Mouse (Mus musculus) embryonic facial prominence, embryonic 14.5 days (tissue): Measurements from ENCODE around the gene Padi1. TPM values are rescaled to one million over a fixed set of nuclear protein-coding genes. Genes with fewer than 3 reads are reported as not detected.

Experiments used
- ATAC-seq: fragments of 200-750 bp; cut with Nextera tagmentation; 2 replicates; pipeline ENCODE4 v1.8.0; 2017; ENCODE audit warnings: low read depth, moderate number of reproducible peaks, moderate TSS enrichment
- DNase-seq: peaks from one replicate; pipeline ENCODE4 v3.0.0-alpha.2; 2015; ENCODE audit warnings: low spot score
- H3K27ac ChIP-seq: fragments of 300-500 bp; sonication (generic); replicated peaks from 2 replicates; pipeline ENCODE4 v1.5.1; 2014; ENCODE audit warnings: low read depth, mild to moderate bottlenecking, low read length, moderate library complexity
- H3K27me3 ChIP-seq: fragments of 300-500 bp; sonication (generic); replicated peaks from 2 replicates; pipeline ENCODE4 v1.6.1; 2014; ENCODE audit warnings: low read length; ENCODE audit not compliant: control insufficient read depth, insufficient read depth
- H3K36me3 ChIP-seq: fragments of 300-500 bp; sonication (generic); 2 replicates; pipeline ENCODE4 v1.6.1; 2014; ENCODE audit warnings: low read length, mixed read lengths; ENCODE audit not compliant: control insufficient read depth, insufficient read depth
- H3K4me1 ChIP-seq: fragments of 300-500 bp; sonication (generic); 2 replicates; pipeline ENCODE4 v1.6.1; 2014; ENCODE audit warnings: antibody characterized with exemption, low read length; ENCODE audit not compliant: control insufficient read depth, insufficient read depth
- H3K4me2 ChIP-seq: fragments of 300-500 bp; sonication (generic); 2 replicates; pipeline ENCODE4 v1.6.1; 2014; ENCODE audit warnings: low read depth, mild to moderate bottlenecking, low read length, moderate library complexity, mixed read lengths
- H3K4me3 ChIP-seq: fragments of 300-500 bp; sonication (generic); 2 replicates; pipeline ENCODE4 v1.5.1; 2014; ENCODE audit warnings: low read depth, mild to moderate bottlenecking, low read length
- H3K9ac ChIP-seq: fragments of 300-500 bp; sonication (generic); 2 replicates; pipeline ENCODE4 v1.6.1; 2014; ENCODE audit warnings: low read depth, mild to moderate bottlenecking, low read length, moderate library complexity, mixed read lengths
- H3K9me3 ChIP-seq: fragments of 300-500 bp; sonication (generic); 2 replicates; pipeline ENCODE4 v1.6.1; 2016; ENCODE audit warnings: low read length; ENCODE audit not compliant: control insufficient read depth
- WGBS: fragments of 180-500 bp; shearing (Covaris S2); extraction: QIAGEN DNeasy Blood & Tissue Kit; methylation state at CpG from one replicate; pipeline ENCODE4 v1.1.7; 2014; 5-methylcytosine and 5-hydroxymethylcytosine counted together
- polyA plus RNA-seq: library from polyadenylated mRNA; unstranded; fragments of >200 nt; fragmentation: Nextera tagmentation; extraction: Ambion mirVana; gene quantifications from 2 replicates; pipeline ENCODE4 v1.2.1, GENCODE M21; 2014

Padi1 gene
- 0.07 and 0.28 TPM in 2 replicates for polyA plus RNA-seq

DNA sequence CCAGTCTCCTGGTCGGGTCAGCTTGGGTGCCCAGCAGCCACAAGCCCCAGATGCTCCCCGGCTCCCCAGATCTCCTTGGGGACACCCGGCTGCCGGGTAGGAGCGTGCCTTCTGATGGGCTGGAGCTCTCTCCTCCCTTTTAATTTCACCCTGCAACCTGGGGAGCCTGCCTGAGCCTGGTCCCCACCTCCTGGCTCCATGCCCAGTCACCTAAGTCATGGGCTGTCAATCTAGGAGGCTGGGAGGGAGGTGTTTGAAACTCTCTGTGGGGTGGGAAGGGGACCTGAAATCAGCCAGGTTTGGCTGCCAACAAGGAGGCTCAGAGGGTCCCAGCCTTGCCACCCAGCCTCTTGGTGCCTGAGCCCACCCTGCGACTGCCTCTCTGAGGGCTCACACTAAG is at the start of gene Padi1:
TSS of gene Padi1 (minus strand) at position 113 of the 400 bp plus-strand sequence.
- ATAC-seq (peak; percentile 51; the same call in 1 of the 2 replicates), DNase-seq (peak; percentile 65)
- no peaks in the 10 kb centered on the region for H3K9me3 ChIP-seq
- H3K27ac ChIP-seq: no peak within 1 kb of the TSS
- no peaks in the 10 kb centered on the region; the same call in 1 of the 2 replicates for H3K27me3 ChIP-seq
- WGBS: 55% methylated on average over 6 of the region's 6 CpGs
- no peak within 1 kb of the TSS for H3K4me3 ChIP-seq
- H3K9ac ChIP-seq: no peak within 1 kb of the TSS
- H3K4me1 ChIP-seq: no peaks in the 10 kb centered on the region
- H3K4me2 ChIP-seq: no peak within 1 kb of the TSS
- H3K36me3 ChIP-seq: no peaks in the 10 kb centered on the region

DNA sequence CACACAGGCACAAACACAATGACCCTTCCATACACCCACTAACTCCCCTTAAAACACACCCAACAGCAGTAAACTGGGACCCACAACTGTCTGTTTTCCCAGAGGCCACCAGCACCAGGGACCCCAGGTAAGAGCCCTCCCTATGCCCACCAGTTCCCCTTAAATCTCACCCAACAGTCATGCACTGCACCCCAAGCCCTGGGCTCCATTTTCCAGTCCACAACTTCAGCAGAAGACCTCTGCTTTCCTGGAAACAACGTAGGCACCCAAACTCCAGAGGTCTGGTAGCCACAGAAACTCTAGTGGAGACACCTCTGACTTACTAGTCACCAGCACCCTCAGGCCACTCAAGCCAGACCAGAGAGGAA is 46.6 kb upstream of the Padi1 start:
- DNase-seq (no peak), ATAC-seq (no peak)
- Histone ChIP-seq H3K36me3 (no peaks in the 10 kb centered on the region), H3K9ac (no peak overlapping the region), H3K27ac (no peak overlapping the region), H3K4me2 (no peak overlapping the region), H3K9me3 (peaks cover 12% of the 10 kb centered on the region; the same call in 1 of the 2 replicates), H3K4me3 (no peak overlapping the region), H3K27me3 (no peaks in the 10 kb centered on the region), H3K4me1 (no peaks in the 10 kb centered on the region)
- 74% methylated on average over 1 of the region's 1 CpGs for WGBS

DNA sequence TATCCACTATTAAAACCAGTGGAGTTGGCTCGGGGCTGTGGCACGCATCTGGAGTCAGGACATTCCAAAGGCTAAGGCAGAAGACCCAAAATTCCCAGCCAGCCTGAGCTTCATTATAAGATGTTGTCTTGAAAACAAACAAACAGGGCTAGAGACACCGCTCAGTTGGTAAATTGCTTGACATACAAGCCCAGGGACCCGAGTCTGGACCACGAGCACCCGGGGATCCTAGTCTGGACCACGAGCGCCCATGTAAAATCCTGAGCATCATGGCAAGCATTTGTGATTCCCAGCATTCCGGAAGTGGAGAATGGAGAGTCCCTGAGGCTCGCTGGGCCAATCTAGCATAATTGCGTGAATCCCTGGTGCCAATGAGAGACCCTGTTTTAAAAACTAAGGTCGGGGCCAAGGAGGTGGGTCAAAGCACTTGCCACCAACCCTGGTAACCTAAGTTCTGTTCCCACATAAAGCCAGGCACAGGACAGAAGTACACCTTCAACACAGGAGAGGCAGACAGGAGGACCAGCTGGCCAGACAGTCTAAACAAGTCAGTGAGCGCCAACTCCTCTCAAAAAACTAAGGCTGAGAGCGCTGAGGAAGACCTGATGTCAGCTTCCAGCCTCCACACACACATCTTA is 46.1 kb upstream of the Padi1 start:
- WGBS: 95% methylated on average over 14 of the region's 14 CpGs
- Histone ChIP-seq H3K4me2 (no peak overlapping the region), H3K4me3 (no peak overlapping the region), H3K9me3 (peaks cover 12% of the 10 kb centered on the region; the same call in 1 of the 2 replicates), H3K9ac (no peak overlapping the region), H3K27me3 (no peaks in the 10 kb centered on the region), H3K4me1 (no peaks in the 10 kb centered on the region), H3K27ac (no peak overlapping the region), H3K36me3 (no peaks in the 10 kb centered on the region)
- ATAC-seq: no peak
- no peak for DNase-seq

DNA sequence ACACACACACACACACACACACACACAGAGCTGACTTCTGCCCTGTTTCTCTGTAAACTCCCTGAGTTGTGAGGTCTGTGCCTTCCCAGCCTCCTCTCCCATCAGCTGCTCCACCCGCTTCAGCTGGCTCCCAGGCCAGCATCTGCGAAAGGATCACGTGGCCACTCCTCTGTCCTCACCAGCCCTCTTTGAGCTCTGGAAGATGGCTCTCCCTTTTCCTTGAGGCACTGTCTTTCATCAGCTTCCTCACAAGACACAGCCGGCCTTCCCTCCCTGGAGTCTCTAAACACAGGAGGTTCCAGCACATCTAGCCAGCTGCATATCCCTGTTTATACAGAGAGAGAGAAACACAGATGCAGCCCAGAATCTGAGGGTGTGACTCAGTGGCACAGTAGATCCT is 38.3 kb upstream of the Padi1 start:
- 22% methylated on average over 4 of the region's 4 CpGs for WGBS
- Histone ChIP-seq H3K9ac (no peak overlapping the region), H3K27ac (no peak overlapping the region), H3K36me3 (no peaks in the 10 kb centered on the region), H3K9me3 (peaks cover 3% of the 10 kb centered on the region; the same call in 1 of the 2 replicates), H3K4me2 (no peak overlapping the region), H3K27me3 (no peaks in the 10 kb centered on the region), H3K4me3 (no peak overlapping the region), H3K4me1 (no peaks in the 10 kb centered on the region)
- ATAC-seq: no peak
- DNase-seq: peak; percentile 42

DNA sequence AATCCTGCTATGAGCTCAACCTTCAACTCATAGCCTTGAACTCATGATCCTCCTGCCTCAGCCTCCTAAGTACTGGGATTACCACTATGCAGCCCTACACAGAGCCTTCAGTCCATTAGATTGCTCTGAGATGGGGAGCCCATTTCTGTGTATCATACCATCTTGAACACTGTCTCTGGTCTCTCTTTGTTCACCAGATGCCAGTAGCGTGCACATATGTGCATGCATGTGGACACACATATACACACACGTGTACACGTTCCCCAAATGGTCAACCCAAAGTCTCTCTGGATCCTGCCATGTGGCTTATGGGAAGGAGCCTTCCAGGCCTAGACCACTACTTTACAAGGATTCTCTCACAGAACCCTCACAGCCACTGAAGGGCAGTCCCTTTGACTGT is 37.4 kb upstream of the Padi1 start:
- Histone ChIP-seq H3K27me3 (no peaks in the 10 kb centered on the region), H3K4me3 (no peak overlapping the region), H3K4me1 (no peaks in the 10 kb centered on the region), H3K27ac (no peak overlapping the region), H3K9me3 (peaks cover 3% of the 10 kb centered on the region; the same call in 1 of the 2 replicates), H3K36me3 (no peaks in the 10 kb centered on the region), H3K4me2 (no peak overlapping the region), H3K9ac (no peak overlapping the region)
- ATAC-seq (no peak), DNase-seq (no peak)
- 93% methylated on average over 3 of the region's 3 CpGs for WGBS

DNA sequence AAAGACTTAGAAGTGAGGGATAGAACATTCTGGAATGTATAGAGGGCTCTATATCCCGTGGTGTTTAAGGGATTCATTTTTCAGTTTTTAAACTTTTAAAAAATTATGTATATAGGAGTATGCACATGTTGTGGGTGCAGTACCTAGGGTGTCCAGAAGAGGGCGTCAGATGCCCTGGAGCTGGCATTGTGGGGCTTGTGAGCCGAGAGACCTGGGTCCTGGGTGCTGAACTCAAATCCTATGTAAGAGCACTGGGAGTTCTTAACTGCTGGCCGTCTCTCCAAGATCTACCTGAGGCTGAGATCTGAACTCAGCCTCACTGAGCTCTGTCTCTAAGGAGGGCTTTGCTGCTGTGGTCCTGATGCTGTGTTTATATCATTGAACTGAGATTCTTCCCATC is 36.8 kb upstream of the Padi1 start:
- no peak overlapping the region for H3K4me3 ChIP-seq
- no peak overlapping the region for H3K27ac ChIP-seq
- no peak for ATAC-seq
- WGBS: 72% methylated on average over 4 of the region's 4 CpGs
- no peak overlapping the region for H3K4me2 ChIP-seq
- H3K36me3 ChIP-seq: no peaks in the 10 kb centered on the region
- no peaks in the 10 kb centered on the region for H3K27me3 ChIP-seq
- DNase-seq: no peak
- no peaks in the 10 kb centered on the region for H3K4me1 ChIP-seq
- peaks cover 3% of the 10 kb centered on the region; the same call in 1 of the 2 replicates for H3K9me3 ChIP-seq
- H3K9ac ChIP-seq: no peak overlapping the region

DNA sequence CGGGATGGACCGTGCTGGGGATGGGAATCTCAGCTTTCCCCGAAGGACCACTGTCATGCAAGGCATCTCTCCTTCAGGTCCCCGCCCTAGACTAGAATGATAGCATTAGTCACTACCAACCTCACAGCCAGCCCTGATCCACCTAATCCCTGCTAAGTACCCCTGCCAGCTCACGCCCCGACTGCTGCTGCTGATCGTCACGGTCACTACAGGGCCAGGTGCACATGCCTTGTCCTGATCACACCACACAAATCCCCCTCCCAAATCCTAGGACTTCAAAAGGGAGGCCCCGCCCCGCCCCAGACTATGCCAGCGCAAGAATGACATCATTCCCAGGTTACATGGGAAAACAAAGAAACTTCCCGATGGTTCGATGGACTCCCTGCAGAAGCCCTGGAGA is 36.2 kb upstream of the Padi1 start:
- ATAC-seq (peak; percentile 30; the same call in 1 of the 2 replicates), DNase-seq (peak; percentile 47)
- Histone ChIP-seq H3K27me3 (no peaks in the 10 kb centered on the region), H3K4me2 (no peak overlapping the region), H3K9me3 (peaks cover 3% of the 10 kb centered on the region; the same call in 1 of the 2 replicates), H3K36me3 (no peaks in the 10 kb centered on the region), H3K9ac (no peak overlapping the region), H3K27ac (no peak overlapping the region), H3K4me3 (no peak overlapping the region), H3K4me1 (no peaks in the 10 kb centered on the region)
- 86% methylated on average over 13 of the region's 13 CpGs for WGBS

DNA sequence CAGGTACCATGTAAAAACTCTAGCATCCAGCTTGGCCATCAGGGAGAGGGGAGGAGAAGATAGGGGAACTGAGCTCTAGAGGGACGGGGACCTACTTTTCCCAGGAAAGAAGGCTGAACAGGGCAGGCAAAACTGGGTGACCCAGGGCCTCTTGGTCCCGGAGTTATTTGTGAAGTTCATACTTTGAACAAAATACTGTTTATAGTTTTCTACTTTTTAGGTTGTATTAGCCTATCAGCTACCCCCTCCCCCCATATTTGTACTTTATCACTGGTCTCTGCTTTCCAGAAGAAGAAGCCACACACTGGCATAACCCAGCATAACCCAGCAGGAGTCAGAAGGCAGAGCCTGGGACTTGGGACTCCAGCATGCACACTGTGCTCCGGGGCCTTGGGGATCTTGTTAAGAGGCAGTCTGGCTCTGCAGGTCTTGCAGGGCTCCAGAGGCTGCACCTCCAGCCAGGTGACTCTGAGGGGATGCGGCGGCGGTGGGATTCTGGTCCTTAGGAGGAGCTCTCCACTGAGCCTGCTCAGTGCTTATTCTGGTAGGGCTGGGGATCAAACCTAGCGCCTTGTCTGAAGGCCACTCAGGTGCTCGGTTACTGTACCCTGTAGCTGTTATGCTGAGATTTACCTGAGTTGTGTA is 35.6 kb upstream of the Padi1 start:
- no peak overlapping the region for H3K9ac ChIP-seq
- no peak for DNase-seq
- no peak overlapping the region for H3K4me3 ChIP-seq
- 86% methylated on average over 8 of the region's 8 CpGs for WGBS
- H3K4me2 ChIP-seq: no peak overlapping the region
- H3K27ac ChIP-seq: no peak overlapping the region
- H3K9me3 ChIP-seq: peaks cover 3% of the 10 kb centered on the region; the same call in 1 of the 2 replicates
- no peaks in the 10 kb centered on the region for H3K27me3 ChIP-seq
- no peaks in the 10 kb centered on the region for H3K36me3 ChIP-seq
- H3K4me1 ChIP-seq: no peaks in the 10 kb centered on the region
- ATAC-seq: no peak

DNA sequence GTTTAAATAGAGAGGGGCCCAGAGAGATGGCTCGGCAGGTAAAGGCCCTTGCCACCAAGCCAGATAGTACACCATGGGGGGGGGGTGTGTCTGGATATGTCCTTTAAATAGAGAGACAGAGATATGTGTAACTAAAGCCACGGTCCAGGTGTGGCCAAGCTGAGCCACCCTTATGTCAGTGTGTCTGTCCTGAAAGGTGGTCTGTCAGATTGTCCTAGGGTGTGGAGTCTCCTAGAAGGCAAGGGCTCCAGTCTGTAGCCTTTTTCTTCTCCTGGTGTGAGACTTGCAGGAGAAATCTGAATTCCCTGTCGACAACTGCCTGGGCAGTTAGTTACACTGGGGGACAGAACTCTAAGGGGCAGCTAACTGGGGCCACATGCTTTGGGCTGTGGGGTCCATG is 34.6 kb upstream of the Padi1 start:
- Histone ChIP-seq H3K36me3 (no peaks in the 10 kb centered on the region), H3K9me3 (peaks cover 3% of the 10 kb centered on the region; the same call in 1 of the 2 replicates), H3K27ac (no peak overlapping the region), H3K4me3 (no peak overlapping the region), H3K27me3 (no peaks in the 10 kb centered on the region), H3K4me2 (no peak overlapping the region), H3K9ac (no peak overlapping the region), H3K4me1 (no peaks in the 10 kb centered on the region)
- ATAC-seq (no peak), DNase-seq (no peak)
- WGBS: 74% methylated on average over 3 of the region's 3 CpGs
